In the genomic region with DNA sequence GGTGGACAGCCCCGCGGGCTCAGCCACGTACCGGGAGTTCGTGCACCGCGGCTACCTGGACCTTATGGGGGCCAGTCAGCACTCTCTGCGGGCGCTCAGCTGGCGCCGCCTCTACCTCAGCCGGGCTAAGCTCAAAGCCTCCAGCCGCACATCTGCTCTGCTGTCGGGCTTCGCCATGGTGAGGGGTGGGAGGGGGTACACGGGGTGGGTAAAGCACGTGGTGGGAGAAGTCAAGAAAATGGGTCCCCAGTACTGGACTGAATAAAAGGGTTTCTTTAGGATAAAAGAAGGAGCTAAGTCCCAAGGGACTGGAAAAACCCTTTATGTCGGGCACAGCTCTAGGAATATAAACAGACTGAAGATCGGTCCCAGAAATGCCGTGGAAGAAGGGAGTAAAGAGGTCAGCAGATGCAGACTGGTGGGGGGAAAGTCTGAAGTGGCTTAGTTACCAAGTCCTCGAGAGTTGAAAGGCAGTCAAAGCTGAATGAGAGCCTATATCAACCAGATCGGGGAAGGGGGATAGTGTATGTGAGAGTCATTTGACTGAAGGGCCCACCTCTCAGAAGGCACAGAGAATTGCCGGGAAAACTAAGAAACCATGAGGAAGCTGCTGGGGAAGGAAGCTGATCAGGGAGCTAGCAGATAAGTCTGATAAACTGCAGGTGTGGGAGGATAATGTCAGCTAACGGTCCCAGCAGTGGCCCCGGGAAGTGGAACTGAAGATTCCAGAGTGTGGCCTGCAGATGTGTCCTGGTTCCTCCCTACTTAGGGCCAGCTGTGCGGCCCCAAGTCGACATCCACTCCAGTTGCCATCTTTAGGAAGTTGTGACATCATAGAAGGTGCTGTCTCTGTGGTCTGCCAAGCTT, we compare ENCODE assay signal across 8 mouse cellular contexts. TPM values are rescaled to one million over a fixed set of nuclear protein-coding genes. Genes with fewer than 3 reads are reported as not detected.
DNase-seq lines count a peak whose midpoint lies in the region; ATAC-seq and TF ChIP-seq lines count a peak whose summit lies in the region.

No protein-coding gene starts in this region.

- H3K4me3 ChIP-seq in kidney, adult 2 months (ENCODE audit: insufficient read depth, low read depth, low read length): peak overlapping the region; percentile 95
- H3K4me3 ChIP-seq in forebrain, embryonic 13.5 days: peak overlapping the region; percentile 47
- H3K4me3 ChIP-seq in limb, embryonic 14.5 days (replicated peaks; ENCODE audit: low read length): peak overlapping the region; percentile 70
- H3K4me3 ChIP-seq in olfactory bulb, adult 2 months (ENCODE audit: insufficient read depth, low read depth, low read length): peak overlapping the region; percentile 64

- TF ChIP-seq CTCF in kidney, adult 2 months (conservative IDR thresholded peaks at IDR 0.05; ENCODE audit: insufficient read depth, insufficient read length, low read depth, low read length): no peak
- no peak for TF ChIP-seq CTCF in olfactory bulb, adult 2 months (IDR thresholded peaks at IDR 0.05; ENCODE audit: insufficient read depth, low read depth, low read length)

- WGBS in kidney, adult 2 months: 3% methylated on average over 27 of the region's 27 CpGs
- 7% methylated on average over 27 of the region's 27 CpGs for WGBS in forebrain, embryonic 13.5 days
- WGBS in limb, embryonic 14.5 days: 2% methylated on average over 27 of the region's 27 CpGs
- WGBS in olfactory bulb, adult 2 months: 3% methylated on average over 27 of the region's 27 CpGs

- H3K27me3 ChIP-seq in kidney, adult 2 months (replicated peaks; ENCODE audit: control insufficient read depth, insufficient read depth, low read length): no peaks in the 10 kb centered on the region
- no peaks in the 10 kb centered on the region for H3K27me3 ChIP-seq in forebrain, embryonic 13.5 days
- H3K27me3 ChIP-seq in limb, embryonic 14.5 days (ENCODE audit: control insufficient read depth, insufficient read depth, low read length): no peaks in the 10 kb centered on the region

- no peaks in the 10 kb centered on the region for H3K9me3 ChIP-seq in forebrain, embryonic 13.5 days (replicated peaks)
- H3K9me3 ChIP-seq in limb, embryonic 14.5 days (ENCODE audit: control insufficient read depth, low read length): no peaks in the 10 kb centered on the region

- peak overlapping the region; percentile 74 for H3K9ac ChIP-seq in forebrain, embryonic 13.5 days
- H3K9ac ChIP-seq in limb, embryonic 14.5 days (ENCODE audit: low read depth, low read length, severe bottlenecking): peak overlapping the region; percentile 81

- peaks cover 6% of the 10 kb centered on the region; the same call in 1 of the 2 replicates for H3K4me1 ChIP-seq in kidney, adult 2 months (ENCODE audit: control insufficient read depth, insufficient read depth, low read length)
- peaks cover 35% of the 10 kb centered on the region for H3K4me1 ChIP-seq in forebrain, embryonic 13.5 days
- peaks cover 10% of the 10 kb centered on the region for H3K4me1 ChIP-seq in limb, embryonic 14.5 days (ENCODE audit: control insufficient read depth, insufficient read depth, low read length)
- H3K4me1 ChIP-seq in olfactory bulb, adult 2 months (ENCODE audit: control insufficient read depth, insufficient read depth, low read length): peaks cover 23% of the 10 kb centered on the region

- peak overlapping the region; percentile 80 for H3K4me2 ChIP-seq in forebrain, embryonic 13.5 days
- peak overlapping the region; percentile 92 for H3K4me2 ChIP-seq in limb, embryonic 14.5 days (replicated peaks; ENCODE audit: low read depth, low read length, severe bottlenecking)

- no peaks in the 10 kb centered on the region for H3K36me3 ChIP-seq in kidney, adult 2 months (ENCODE audit: control insufficient read depth, insufficient read depth, low read length)
- peaks cover 34% of the 10 kb centered on the region for H3K36me3 ChIP-seq in forebrain, embryonic 13.5 days (ENCODE audit: poor library complexity, severe bottlenecking)
- peaks cover 33% of the 10 kb centered on the region for H3K36me3 ChIP-seq in limb, embryonic 14.5 days (ENCODE audit: control insufficient read depth, insufficient read depth, low read length)

- TF ChIP-seq POLR2A in kidney, adult 2 months (IDR thresholded peaks at IDR 0.05; ENCODE audit: low read depth, low read length): no peak
- TF ChIP-seq POLR2A in limb, embryonic 14.5 days (IDR thresholded peaks at IDR 0.05; ENCODE audit: borderline replicate concordance, extremely low read depth, insufficient read depth, insufficient read length): no peak
- TF ChIP-seq POLR2A in olfactory bulb, adult 2 months (IDR thresholded peaks at IDR 0.05; ENCODE audit: insufficient read depth, low read depth, low read length): no peak

- peak; percentile 16; the same call in 1 of the 2 replicates for ATAC-seq in forebrain, embryonic 13.5 days
- ATAC-seq in limb, embryonic 14.5 days (ENCODE audit: low FRiP score, low read depth): peak; percentile 5

- peak overlapping the region; percentile 83 for H3K27ac ChIP-seq in kidney, adult 2 months (ENCODE audit: insufficient read depth, low read depth, low read length)
- peak overlapping the region; percentile 52 for H3K27ac ChIP-seq in forebrain, embryonic 13.5 days
- H3K27ac ChIP-seq in limb, embryonic 14.5 days (replicated peaks; ENCODE audit: low read depth, low read length): peak overlapping the region; percentile 94
- H3K27ac ChIP-seq in olfactory bulb, adult 2 months (ENCODE audit: insufficient read depth, low read depth, low read length): peak overlapping the region; percentile 92

- peak; percentile 19 for DNase-seq in kidney, adult 2 months
- no peak for DNase-seq in kidney, adult 18-20 months
- DNase-seq in MN1 (ENCODE audit: low spot score): peak; percentile 60
- peak; percentile 47 for DNase-seq in limb, embryonic 14.5 days (ENCODE audit: low spot score)
- no peak for DNase-seq in adrenal gland, postnatal 25 days
- no peak for DNase-seq in layer of hippocampus, adult 8-10 months (ENCODE audit: low spot score in 2 of 2)

RNA-seq across cellular contexts. Expression of gene Orai3, which starts 0.7 kb away (rescaled TPM):
- 28.2 and 34.6 TPM in 2 replicates for polyA plus RNA-seq in kidney, adult 2 months (2012; rRNA removed)
- 4.8 and 5.4 TPM in 2 replicates for polyA plus RNA-seq in forebrain, embryonic 13.5 days (2015; fragmentation: Nextera tagmentation; extraction: Ambion mirVana)
- polyA plus RNA-seq in limb, embryonic 14.5 days (2012; rRNA removed): 22.8 and 29.6 TPM in 2 replicates
- 10.5 and 11.6 TPM in 2 replicates for polyA plus RNA-seq in limb, embryonic 14.5 days (2014; fragmentation: Nextera tagmentation; extraction: Ambion mirVana)
- not detected in 2 replicates for polyA plus RNA-seq in olfactory bulb, adult 2 months (2012; ENCODE audit: insufficient read depth, insufficient read length, low replicate concordance, missing spikeins)
- total RNA-seq in adrenal gland, postnatal 25 days (2021): 31.5 and 37.2 TPM in 2 replicates
- total RNA-seq in layer of hippocampus, adult 8-10 months (2022): 10 to 100 TPM; 25.8 to 30.7 (median 29.4) TPM

RNA-seq across cellular contexts. Expression of gene Setd1a, which starts 6.2 kb away (rescaled TPM):
- polyA plus RNA-seq in kidney, adult 2 months (2012; rRNA removed): 8.8 and 10.9 TPM in 2 replicates
- 20.0 and 21.5 TPM in 2 replicates for polyA plus RNA-seq in forebrain, embryonic 13.5 days (2015; fragmentation: Nextera tagmentation; extraction: Ambion mirVana)
- 29.7 and 31.8 TPM in 2 replicates for polyA plus RNA-seq in limb, embryonic 14.5 days (2012; rRNA removed)
- polyA plus RNA-seq in limb, embryonic 14.5 days (2014; fragmentation: Nextera tagmentation; extraction: Ambion mirVana): 27.3 and 32.0 TPM in 2 replicates
- polyA plus RNA-seq in olfactory bulb, adult 2 months (2012; ENCODE audit: insufficient read depth, insufficient read length, low replicate concordance, missing spikeins): 526 TPM in 1 of 2 replicates, not detected in the other
- 36.9 and 49.8 TPM in 2 replicates for total RNA-seq in adrenal gland, postnatal 25 days (2021)
- total RNA-seq in layer of hippocampus, adult 8-10 months (2022): 10 to 100 TPM; 46.6 to 56.4 (median 48.7) TPM

RNA-seq across cellular contexts. Expression of gene Gm49388, which starts 15.1 kb away (rescaled TPM):
- polyA plus RNA-seq in kidney, adult 2 months (2012; rRNA removed): not detected in 2 replicates
- not detected in 2 replicates for polyA plus RNA-seq in forebrain, embryonic 13.5 days (2015; fragmentation: Nextera tagmentation; extraction: Ambion mirVana)
- 0.44 and 0.61 TPM in 2 replicates for polyA plus RNA-seq in limb, embryonic 14.5 days (2012; rRNA removed)
- not detected in 2 replicates for polyA plus RNA-seq in limb, embryonic 14.5 days (2014; fragmentation: Nextera tagmentation; extraction: Ambion mirVana)
- not detected in 2 replicates for polyA plus RNA-seq in olfactory bulb, adult 2 months (2012; ENCODE audit: insufficient read depth, insufficient read length, low replicate concordance, missing spikeins)
- total RNA-seq in adrenal gland, postnatal 25 days (2021): 4.4 and 6.9 TPM in 2 replicates
- 1 to 10 TPM; 2.0 to 5.7 (median 2.3) TPM for total RNA-seq in layer of hippocampus, adult 8-10 months (2022)

RNA-seq across cellular contexts. Expression of gene Fbxl19, which starts 25.9 kb away (rescaled TPM):
- polyA plus RNA-seq in kidney, adult 2 months (2012; rRNA removed): 14.6 and 20.8 TPM in 2 replicates
- 7.7 and 9.6 TPM in 2 replicates for polyA plus RNA-seq in forebrain, embryonic 13.5 days (2015; fragmentation: Nextera tagmentation; extraction: Ambion mirVana)
- 64.5 and 81.3 TPM in 2 replicates for polyA plus RNA-seq in limb, embryonic 14.5 days (2012; rRNA removed)
- 4.4 and 6.8 TPM in 2 replicates for polyA plus RNA-seq in limb, embryonic 14.5 days (2014; fragmentation: Nextera tagmentation; extraction: Ambion mirVana)
- polyA plus RNA-seq in olfactory bulb, adult 2 months (2012; ENCODE audit: insufficient read depth, insufficient read length, low replicate concordance, missing spikeins): not detected in 2 replicates
- 18.3 and 18.5 TPM in 2 replicates for total RNA-seq in adrenal gland, postnatal 25 days (2021)
- 10 to 100 TPM; 52.2 to 65.5 (median 56.3) TPM for total RNA-seq in layer of hippocampus, adult 8-10 months (2022)

RNA-seq across cellular contexts. Expression of gene Hsd3b7, which starts 30.1 kb away (rescaled TPM):
- polyA plus RNA-seq in kidney, adult 2 months (2012; rRNA removed): 45.0 and 49.3 TPM in 2 replicates
- 5.0 and 7.5 TPM in 2 replicates for polyA plus RNA-seq in forebrain, embryonic 13.5 days (2015; fragmentation: Nextera tagmentation; extraction: Ambion mirVana)
- polyA plus RNA-seq in limb, embryonic 14.5 days (2012; rRNA removed): 28.0 and 28.7 TPM in 2 replicates
- polyA plus RNA-seq in limb, embryonic 14.5 days (2014; fragmentation: Nextera tagmentation; extraction: Ambion mirVana): 14.3 and 16.5 TPM in 2 replicates
- not detected in 2 replicates for polyA plus RNA-seq in olfactory bulb, adult 2 months (2012; ENCODE audit: insufficient read depth, insufficient read length, low replicate concordance, missing spikeins)
- 49.1 and 66.2 TPM in 2 replicates for total RNA-seq in adrenal gland, postnatal 25 days (2021)
- 10 to 100 TPM in 2 of 4 experiments, 1 to 10 TPM in 2; 4.8 to 12.2 (median 10.7) TPM for total RNA-seq in layer of hippocampus, adult 8-10 months (2022)

Comparison
In these comparisons a context has a peak if more than half of its experiments do, and no peak if none do; other contexts are left out.
1. DNase-seq: peak in kidney, adult 2 months (single experiment), MN1 (single experiment) and limb, embryonic 14.5 days (single experiment); none in kidney, adult 18-20 months (single experiment), adrenal gland, postnatal 25 days (single experiment) and layer of hippocampus, adult 8-10 months (0 of 2).
2. Peak in every context shown above with its lines, with median percentiles within 50 percentile points of each other: H3K27ac ChIP-seq and H3K4me3 ChIP-seq.